Mouse (Mus musculus): ENCODE results near the gene Tanc1.

Tanc1 gene

DNA sequence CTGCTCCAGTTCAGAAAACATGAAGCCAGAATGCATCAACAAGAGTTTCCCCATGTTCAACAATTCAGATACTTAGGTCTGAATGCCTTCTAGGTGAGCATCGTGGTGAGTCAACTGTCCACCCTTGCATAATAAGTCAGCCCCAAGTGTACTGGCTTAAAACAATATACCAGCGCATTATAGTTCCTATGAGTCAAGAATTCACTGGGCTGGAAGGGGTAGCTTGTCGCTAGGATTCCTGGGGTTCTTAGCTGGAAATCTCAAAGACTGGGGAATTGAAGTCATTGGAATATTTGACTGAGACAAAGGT lies 23.8 kb upstream of the Tanc1 start:
- Histone ChIP-seq H3K4me3 (replicated peaks; ENCODE audit: low read length) (no peak overlapping the region), H3K36me3 (ENCODE audit: insufficient read depth, low read length) (no peaks in the 10 kb centered on the region), H3K4me1 (replicated peaks; ENCODE audit: low read depth, low read length) (peaks cover 7% of the 10 kb centered on the region; the same call in 1 of the 2 replicates), H3K27me3 (ENCODE audit: insufficient read depth, low read length) (peaks cover 8% of the 10 kb centered on the region; the same call in 1 of the 2 replicates), H3K9me3 (ENCODE audit: low read length) (peaks cover 3% of the 10 kb centered on the region; the same call in 1 of the 2 replicates)
- TF ChIP-seq POU5F1 (IDR thresholded peaks at IDR 0.05; ENCODE audit: borderline replicate concordance, low read length) (no peak), CTCF (conservative IDR thresholded peaks at IDR 0.05; ENCODE audit: low read length) (no peak), NANOG (IDR thresholded peaks at IDR 0.05; ENCODE audit: borderline replicate concordance, low read length) (no peak)

DNA sequence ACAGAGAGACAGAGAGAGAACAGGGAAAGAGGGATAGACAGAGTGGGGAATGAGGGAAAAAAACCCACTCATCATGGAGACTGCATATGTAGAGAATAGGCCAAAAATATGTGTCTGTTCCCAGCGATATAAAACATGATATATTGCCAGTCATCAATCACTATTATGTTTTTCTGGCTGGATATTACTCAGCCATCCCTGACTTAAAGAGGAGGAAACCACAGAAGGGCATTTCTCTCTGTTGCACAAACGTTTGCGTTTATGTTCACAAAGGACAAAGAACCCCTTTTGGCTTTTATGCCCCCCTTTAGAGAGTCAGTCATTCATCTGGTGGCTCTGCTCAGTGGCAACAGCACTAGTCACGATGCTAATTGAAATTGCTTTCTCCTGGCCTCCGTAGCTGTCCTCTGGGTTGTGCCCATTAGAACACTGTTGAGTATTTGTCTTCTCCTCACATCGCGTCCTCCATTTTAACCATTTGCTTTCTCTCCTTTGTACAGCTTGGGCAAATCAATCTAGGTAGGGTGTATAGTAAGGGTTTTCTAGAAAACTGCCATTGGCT lies 18.4 kb upstream of the Tanc1 start:
- TF ChIP-seq POU5F1 (IDR thresholded peaks at IDR 0.05; ENCODE audit: borderline replicate concordance, low read length), result no peak
- no peak for TF ChIP-seq CTCF (conservative IDR thresholded peaks at IDR 0.05; ENCODE audit: low read length)
- no peak for TF ChIP-seq NANOG (IDR thresholded peaks at IDR 0.05; ENCODE audit: borderline replicate concordance, low read length)
- H3K27me3 ChIP-seq (ENCODE audit: insufficient read depth, low read length), result peaks cover 8% of the 10 kb centered on the region; the same call in 1 of the 2 replicates

DNA sequence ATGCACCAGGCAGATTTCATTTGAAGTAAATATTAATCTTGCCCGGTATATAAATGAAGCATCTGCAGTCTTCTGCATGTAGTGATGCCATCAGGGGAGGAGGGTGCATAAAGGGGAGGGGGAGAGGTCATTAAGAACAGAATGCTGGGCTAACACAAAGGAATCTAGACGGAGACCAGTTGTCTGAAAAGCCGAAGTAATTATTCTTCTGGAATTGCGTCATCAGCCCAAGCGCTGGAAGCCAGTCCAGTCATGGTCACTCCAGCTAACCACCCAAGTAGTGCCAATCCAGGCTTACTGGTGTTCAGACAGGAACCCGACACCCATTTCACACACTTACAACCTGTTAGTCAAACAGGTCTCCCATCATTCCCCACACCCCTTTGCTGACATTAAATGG lies 17.7 kb upstream of the Tanc1 start:
- no peak overlapping the region for H3K4me3 ChIP-seq (replicated peaks; ENCODE audit: low read length)
- peaks cover 8% of the 10 kb centered on the region; the same call in 1 of the 2 replicates for H3K27me3 ChIP-seq (ENCODE audit: insufficient read depth, low read length)
- no peaks in the 10 kb centered on the region for H3K36me3 ChIP-seq (ENCODE audit: insufficient read depth, low read length)
- no peaks in the 10 kb centered on the region for H3K9me3 ChIP-seq (ENCODE audit: low read length)
- TF ChIP-seq NANOG (IDR thresholded peaks at IDR 0.05; ENCODE audit: borderline replicate concordance, low read length) (no peak), CTCF (conservative IDR thresholded peaks at IDR 0.05; ENCODE audit: low read length) (no peak), POU5F1 (IDR thresholded peaks at IDR 0.05; ENCODE audit: borderline replicate concordance, low read length) (no peak)
- peaks cover 14% of the 10 kb centered on the region for H3K4me1 ChIP-seq (replicated peaks; ENCODE audit: low read depth, low read length)

More for the DNA sequence above, 18.4 kb upstream of the Tanc1 start:
- peaks cover 7% of the 10 kb centered on the region for H3K4me1 ChIP-seq (replicated peaks; ENCODE audit: low read depth, low read length)
- no peaks in the 10 kb centered on the region for H3K9me3 ChIP-seq (ENCODE audit: low read length)
- no peaks in the 10 kb centered on the region for H3K36me3 ChIP-seq (ENCODE audit: insufficient read depth, low read length)
- H3K4me3 ChIP-seq (replicated peaks; ENCODE audit: low read length), result no peak overlapping the region

DNA sequence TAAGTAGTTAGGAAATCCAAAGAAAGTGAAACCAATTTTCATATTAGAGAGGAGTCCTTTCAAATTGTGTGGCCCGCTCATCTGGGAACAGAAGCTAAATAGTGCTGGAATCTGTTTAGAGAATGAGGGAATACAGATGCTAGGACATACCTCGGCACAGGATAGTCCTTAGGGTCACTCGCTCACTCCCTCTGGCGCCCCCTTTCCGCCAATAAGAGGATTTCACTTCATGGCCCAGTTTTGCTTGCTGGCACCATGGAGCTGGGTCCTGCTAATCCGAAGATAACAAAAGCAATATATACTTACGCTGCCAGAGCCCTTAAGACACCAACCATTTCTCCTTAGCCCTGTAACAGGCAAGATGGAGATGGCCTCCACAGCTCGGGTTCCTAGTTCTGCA lies 15.3 kb upstream of the Tanc1 start:
- TF ChIP-seq CTCF (conservative IDR thresholded peaks at IDR 0.05; ENCODE audit: low read length) (peak; percentile 59), POU5F1 (IDR thresholded peaks at IDR 0.05; ENCODE audit: borderline replicate concordance, low read length) (no peak)
- H3K27me3 ChIP-seq (ENCODE audit: insufficient read depth, low read length), result no peaks in the 10 kb centered on the region
- H3K9me3 ChIP-seq (ENCODE audit: low read length), result no peaks in the 10 kb centered on the region
- H3K36me3 ChIP-seq (ENCODE audit: insufficient read depth, low read length), result no peaks in the 10 kb centered on the region
- H3K4me1 ChIP-seq (replicated peaks; ENCODE audit: low read depth, low read length), result peaks cover 28% of the 10 kb centered on the region
- no peak overlapping the region for H3K4me3 ChIP-seq (replicated peaks; ENCODE audit: low read length)

DNA sequence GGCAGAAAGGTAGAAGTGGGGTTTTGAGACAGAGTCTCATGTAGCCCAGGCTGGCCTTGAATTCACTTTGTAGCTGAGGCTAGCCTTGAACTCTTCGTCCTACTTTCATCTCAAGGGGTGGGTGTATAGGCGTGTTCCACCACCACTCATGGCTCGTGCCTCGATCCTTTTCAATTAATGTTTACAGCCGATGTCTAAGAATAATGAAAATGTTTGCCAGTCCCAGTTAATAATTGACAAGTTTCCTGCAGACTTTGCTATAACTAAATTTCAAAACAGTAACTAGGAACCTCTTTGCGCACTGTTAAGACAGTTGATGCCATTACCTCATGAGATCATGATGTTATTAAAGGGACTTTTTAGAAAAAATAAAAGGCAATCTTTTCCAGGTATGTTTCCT lies 13.6 kb upstream of the Tanc1 start:
- Histone ChIP-seq H3K4me3 (replicated peaks; ENCODE audit: low read length) (no peak overlapping the region), H3K9me3 (ENCODE audit: low read length) (no peaks in the 10 kb centered on the region), H3K4me1 (replicated peaks; ENCODE audit: low read depth, low read length) (peaks cover 39% of the 10 kb centered on the region), H3K36me3 (ENCODE audit: insufficient read depth, low read length) (no peaks in the 10 kb centered on the region), H3K27me3 (ENCODE audit: insufficient read depth, low read length) (no peaks in the 10 kb centered on the region)
- TF ChIP-seq CTCF (conservative IDR thresholded peaks at IDR 0.05; ENCODE audit: low read length), result no peak
- no peak for TF ChIP-seq POU5F1 (IDR thresholded peaks at IDR 0.05; ENCODE audit: borderline replicate concordance, low read length)
- no peak for TF ChIP-seq NANOG (IDR thresholded peaks at IDR 0.05; ENCODE audit: borderline replicate concordance, low read length)

DNA sequence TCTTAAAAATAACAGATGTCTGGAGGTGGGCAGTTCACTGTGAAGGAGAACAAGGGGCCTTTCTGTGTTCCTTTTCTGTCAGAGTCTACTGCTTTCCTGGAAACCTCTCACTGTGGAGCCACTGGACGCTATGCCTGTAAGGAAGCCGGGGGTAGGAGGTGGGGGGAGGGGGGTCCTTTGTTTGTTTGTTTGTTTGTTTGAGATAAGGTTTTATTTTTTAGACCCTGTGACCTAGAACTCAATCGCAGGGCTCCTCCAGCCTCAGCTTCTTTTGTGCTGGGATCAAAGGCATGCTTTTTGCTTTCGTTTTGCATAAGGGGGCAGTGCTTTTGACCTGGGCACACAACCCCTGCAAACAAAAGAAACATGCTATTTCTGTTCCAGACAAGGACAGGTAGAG lies 12.9 kb upstream of the Tanc1 start:
- H3K4me3 ChIP-seq (replicated peaks; ENCODE audit: low read length), result no peak overlapping the region

DNA sequence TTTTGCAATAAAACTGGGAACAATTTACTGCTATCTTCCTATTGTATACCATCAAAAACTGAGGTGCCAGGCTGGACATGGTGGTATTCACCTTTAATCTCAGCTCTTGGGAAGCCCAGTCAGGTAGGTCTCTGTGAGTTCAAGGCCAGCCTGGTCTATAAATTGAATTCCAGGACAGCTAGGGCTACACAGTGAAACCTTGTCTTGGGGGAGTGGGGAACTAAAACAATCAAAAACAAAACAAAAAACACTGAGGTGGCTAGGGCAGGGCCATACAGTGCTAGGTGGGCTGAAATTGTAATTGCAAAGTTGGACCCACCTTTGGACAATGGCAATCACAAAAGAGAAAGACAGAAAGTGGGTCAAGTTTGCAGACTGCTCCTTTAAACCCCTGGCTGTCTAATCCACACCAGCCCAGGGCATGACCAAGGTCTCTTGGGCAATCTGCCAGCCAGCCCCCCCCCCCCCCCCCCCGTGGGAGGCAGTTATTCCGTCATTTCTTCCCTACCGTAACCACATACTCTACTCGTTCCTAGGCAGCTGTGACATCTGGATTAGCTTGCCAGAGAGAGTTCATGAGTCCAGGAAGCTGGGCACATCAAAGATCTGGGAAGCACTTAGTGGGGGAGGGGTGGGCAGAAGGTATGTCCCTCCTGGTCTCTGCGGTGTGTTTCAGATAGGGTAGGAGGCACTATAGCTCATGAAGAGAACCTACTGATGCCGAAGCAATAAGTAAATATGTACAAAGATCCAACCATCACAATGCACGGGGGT lies 12.3 kb upstream of the Tanc1 start:
- TF ChIP-seq NANOG (IDR thresholded peaks at IDR 0.05; ENCODE audit: borderline replicate concordance, low read length), result no peak
- no peak for TF ChIP-seq CTCF (conservative IDR thresholded peaks at IDR 0.05; ENCODE audit: low read length)
- no peak for TF ChIP-seq POU5F1 (IDR thresholded peaks at IDR 0.05; ENCODE audit: borderline replicate concordance, low read length)
- Histone ChIP-seq H3K27me3 (ENCODE audit: insufficient read depth, low read length) (no peaks in the 10 kb centered on the region), H3K36me3 (ENCODE audit: insufficient read depth, low read length) (no peaks in the 10 kb centered on the region), H3K4me3 (replicated peaks; ENCODE audit: low read length) (no peak overlapping the region; the same call in 1 of the 2 replicates), H3K9me3 (ENCODE audit: low read length) (no peaks in the 10 kb centered on the region), H3K4me1 (replicated peaks; ENCODE audit: low read depth, low read length) (peaks cover 45% of the 10 kb centered on the region)

More for the DNA sequence above, 12.9 kb upstream of the Tanc1 start:
- peaks cover 45% of the 10 kb centered on the region for H3K4me1 ChIP-seq (replicated peaks; ENCODE audit: low read depth, low read length)
- H3K9me3 ChIP-seq (ENCODE audit: low read length), result no peaks in the 10 kb centered on the region
- TF ChIP-seq CTCF (conservative IDR thresholded peaks at IDR 0.05; ENCODE audit: low read length), result no peak
- TF ChIP-seq NANOG (IDR thresholded peaks at IDR 0.05; ENCODE audit: borderline replicate concordance, low read length), result no peak
- no peak for TF ChIP-seq POU5F1 (IDR thresholded peaks at IDR 0.05; ENCODE audit: borderline replicate concordance, low read length)
- no peaks in the 10 kb centered on the region for H3K27me3 ChIP-seq (ENCODE audit: insufficient read depth, low read length)
- no peaks in the 10 kb centered on the region for H3K36me3 ChIP-seq (ENCODE audit: insufficient read depth, low read length)

DNA sequence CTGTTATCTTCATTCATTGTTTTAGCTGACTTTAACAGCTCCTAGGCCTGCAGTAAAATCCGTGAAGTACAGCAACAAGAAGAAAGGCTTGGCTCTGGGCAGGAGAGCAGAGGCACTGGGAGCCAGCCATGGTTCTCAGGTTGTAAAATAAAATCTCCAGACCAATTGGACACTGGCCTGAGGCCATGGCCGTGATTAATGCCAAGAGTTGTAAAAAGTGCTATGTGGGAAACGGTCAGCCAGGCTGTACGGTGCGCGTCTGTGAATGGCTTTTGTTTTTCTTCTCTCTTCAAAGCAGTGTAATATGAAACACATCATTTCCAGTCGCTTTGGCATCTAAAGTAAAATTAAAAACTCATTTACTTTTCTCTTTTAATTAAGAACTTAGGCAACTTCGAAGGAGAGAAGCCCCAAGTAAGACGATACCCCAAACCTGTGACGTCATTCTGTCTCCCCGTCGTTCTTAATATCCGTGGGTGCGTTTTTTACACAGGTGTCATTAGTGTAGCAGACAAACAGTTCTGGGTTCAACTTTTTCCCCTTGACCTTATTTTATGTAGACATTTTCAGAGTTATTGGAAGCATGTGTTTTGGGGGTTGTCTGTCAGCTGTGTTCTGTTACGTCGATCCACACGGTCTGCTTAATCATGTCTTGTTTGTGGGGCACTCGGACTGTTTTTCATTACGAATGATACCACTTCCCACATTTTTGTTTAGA lies 11.6 kb upstream of the Tanc1 start:
- no peaks in the 10 kb centered on the region for H3K27me3 ChIP-seq (ENCODE audit: insufficient read depth, low read length)
- TF ChIP-seq NANOG (IDR thresholded peaks at IDR 0.05; ENCODE audit: borderline replicate concordance, low read length) (no peak), POU5F1 (IDR thresholded peaks at IDR 0.05; ENCODE audit: borderline replicate concordance, low read length) (no peak), CTCF (conservative IDR thresholded peaks at IDR 0.05; ENCODE audit: low read length) (no peak)
- H3K4me1 ChIP-seq (replicated peaks; ENCODE audit: low read depth, low read length), result peaks cover 45% of the 10 kb centered on the region
- no peak overlapping the region; the same call in 1 of the 2 replicates for H3K4me3 ChIP-seq (replicated peaks; ENCODE audit: low read length)
- H3K36me3 ChIP-seq (ENCODE audit: insufficient read depth, low read length), result no peaks in the 10 kb centered on the region
- no peaks in the 10 kb centered on the region for H3K9me3 ChIP-seq (ENCODE audit: low read length)

All from E14TG2a.4 (cell line).